ENCODE assay signal across 8 mouse cellular contexts in genomic region chr8:69710624-69711023, GRCm38 (mm10). TPM values are rescaled to one million over a fixed set of nuclear protein-coding genes. Genes with fewer than 3 reads are reported as not detected.
DNase-seq lines count a peak whose midpoint lies in the region; ATAC-seq and TF ChIP-seq lines count a peak whose summit lies in the region.
"Not testable (repeated sequence)": the region's sequence is repeated elsewhere in the genome, so short reads cannot be mapped to it uniquely, and the experiment has no call there.

Zfp869 (minus strand) TSS chr8:69710724.

- H3K4me2 ChIP-seq in embryonic facial prominence, embryonic 11.5 days (ENCODE audit: low read depth, low read length); heart, postnatal 0 days (ENCODE audit: low read depth, low read length); intestine, embryonic 16.5 days (ENCODE audit: low read depth, low read length); lung, postnatal 0 days (replicated peaks; ENCODE audit: low read depth, low read length); neural tube, embryonic 13.5 days: not testable (repeated sequence)

- not testable (repeated sequence) for H3K4me1 ChIP-seq in embryonic facial prominence, embryonic 11.5 days (ENCODE audit: control insufficient read depth, insufficient read depth, low read length); heart, postnatal 0 days (ENCODE audit: control insufficient read depth, insufficient read depth); intestine, embryonic 16.5 days (ENCODE audit: control insufficient read depth, insufficient read depth, low read length); lung, postnatal 0 days (ENCODE audit: insufficient read depth, low read depth, low read length)
- peaks cover 26% of the 10 kb centered on the region for H3K4me1 ChIP-seq in neural tube, embryonic 13.5 days (replicated peaks)

- peaks cover 24% of the 10 kb centered on the region for H3K36me3 ChIP-seq in embryonic facial prominence, embryonic 11.5 days (replicated peaks; ENCODE audit: control insufficient read depth, insufficient read depth, low read depth, low read length)
- peaks cover 57% of the 10 kb centered on the region for H3K36me3 ChIP-seq in heart, postnatal 0 days (replicated peaks; ENCODE audit: control insufficient read depth, insufficient read depth, low read length)
- peaks cover 42% of the 10 kb centered on the region for H3K36me3 ChIP-seq in intestine, embryonic 16.5 days (ENCODE audit: control insufficient read depth, insufficient read depth, low read length)
- peaks cover 31% of the 10 kb centered on the region; the same call in 1 of the 2 replicates for H3K36me3 ChIP-seq in lung, postnatal 0 days (ENCODE audit: insufficient read depth, low read length)
- peaks cover 72% of the 10 kb centered on the region for H3K36me3 ChIP-seq in neural tube, embryonic 13.5 days

- H3K27ac ChIP-seq in embryonic facial prominence, embryonic 11.5 days (replicated peaks; ENCODE audit: low read depth, low read length); gastrocnemius, adult 2 months; heart, postnatal 0 days (ENCODE audit: low read depth); intestine, embryonic 16.5 days (ENCODE audit: low read length); lung, postnatal 0 days (ENCODE audit: low read length); neural tube, embryonic 13.5 days (replicated peaks): not testable (repeated sequence)

- WGBS in embryonic facial prominence, embryonic 11.5 days, result 97% methylated on average over 10 of the region's 10 CpGs
- WGBS in heart, postnatal 0 days, result 94% methylated on average over 8 of the region's 10 CpGs
- WGBS in intestine, embryonic 16.5 days, result 96% methylated on average over 10 of the region's 10 CpGs
- WGBS in lung, postnatal 0 days, result 97% methylated on average over 8 of the region's 10 CpGs
- 95% methylated on average over 10 of the region's 10 CpGs for WGBS in neural tube, embryonic 13.5 days

- not testable (repeated sequence) for DNase-seq in Patski (ENCODE audit: low read depth, low spot score); embryonic facial prominence, embryonic 11.5 days (ENCODE audit: low spot score); gastrocnemius, adult 2 months; heart, postnatal 0 days (ENCODE audit: low spot score); left cerebral cortex, postnatal 25 days (ENCODE audit: low spot score in 2 of 2); lung, postnatal 0 days (ENCODE audit: low spot score)

- CTCF ChIA-PET in Patski (lab: Charles Lee), result not testable (repeated sequence)

- not testable (repeated sequence) for TF ChIP-seq CTCF in Patski (IDR thresholded peaks at IDR 0.05); gastrocnemius, adult 2 months (IDR thresholded peaks at IDR 0.05); heart, postnatal 0 days (IDR thresholded peaks at IDR 0.05; ENCODE audit: low read depth); lung, postnatal 0 days (IDR thresholded peaks at IDR 0.05)

- not testable (repeated sequence) for H3K9me3 ChIP-seq in embryonic facial prominence, embryonic 11.5 days (replicated peaks; ENCODE audit: control insufficient read depth, low read length); intestine, embryonic 16.5 days (ENCODE audit: control insufficient read depth, low read length); lung, postnatal 0 days (ENCODE audit: low read length); neural tube, embryonic 13.5 days
- H3K9me3 ChIP-seq in heart, postnatal 0 days (replicated peaks; ENCODE audit: control insufficient read depth, low read length), result 0 out of 2 replicates have a peak, but pooled peaks cover 15% of the 10 kb centered on the region

- POLR2A ChIA-PET in Patski (lab: Charles Lee), result not testable (repeated sequence)

- intact Hi-C loops in gastrocnemius, adult 2 months (cut with DNase I); left cerebral cortex, postnatal 25 days (cut with DNase I): not testable (repeated sequence)

- in situ Hi-C loops in Patski (cut with MboI; ENCODE audit: low pct_unique_long_range_greater_than_20kb), result not testable (repeated sequence)

- not testable (repeated sequence) for H3K27me3 ChIP-seq in Patski; embryonic facial prominence, embryonic 11.5 days (ENCODE audit: control insufficient read depth, insufficient read depth, low read length); heart, postnatal 0 days (ENCODE audit: control insufficient read depth, insufficient read depth, low read length); intestine, embryonic 16.5 days (replicated peaks; ENCODE audit: control insufficient read depth, insufficient read depth, low read length); lung, postnatal 0 days (replicated peaks; ENCODE audit: insufficient read depth, low read length); neural tube, embryonic 13.5 days

- TF ChIP-seq EP300 in heart, postnatal 0 days (IDR thresholded peaks at IDR 0.05; ENCODE audit: low read depth); lung, postnatal 0 days (IDR thresholded peaks at IDR 0.05): not testable (repeated sequence)

- not testable (repeated sequence) for H3K9ac ChIP-seq in embryonic facial prominence, embryonic 11.5 days (replicated peaks; ENCODE audit: low read length); heart, postnatal 0 days (replicated peaks; ENCODE audit: low read depth, low read length); intestine, embryonic 16.5 days (ENCODE audit: low read depth, low read length); lung, postnatal 0 days (replicated peaks; ENCODE audit: low read depth); neural tube, embryonic 13.5 days

- H3K4me3 ChIP-seq in embryonic facial prominence, embryonic 11.5 days (ENCODE audit: low read depth, low read length); gastrocnemius, adult 2 months; heart, postnatal 0 days (ENCODE audit: low read depth, low read length); intestine, embryonic 16.5 days (ENCODE audit: low read length); lung, postnatal 0 days (ENCODE audit: low read depth, low read length); neural tube, embryonic 13.5 days: not testable (repeated sequence)

- not testable (repeated sequence) for ATAC-seq in Patski; embryonic facial prominence, embryonic 11.5 days (replicated peaks; ENCODE audit: insufficient number of reproducible peaks, low FRiP score, low TSS enrichment, low read depth); heart, postnatal 0 days (ENCODE audit: insufficient read depth, low read depth); intestine, embryonic 16.5 days; lung, postnatal 0 days; neural tube, embryonic 13.5 days (ENCODE audit: low read depth)

RNA-seq across cellular contexts. Expression of gene Zfp869, which starts in this region (rescaled TPM):
- 21.1 TPM for polyA plus RNA-seq in Patski (2021)
- 35.5 and 38.7 TPM in 2 replicates for polyA plus RNA-seq in embryonic facial prominence, embryonic 11.5 days (2014; fragmentation: Nextera tagmentation; extraction: Ambion mirVana)
- total RNA-seq in gastrocnemius, adult 2 months (2021), result 10 to 100 TPM; 15.0 to 15.9 TPM
- 5.6 and 16.8 TPM in 2 replicates for total RNA-seq in heart, postnatal 0 days (2014; rRNA removed; ENCODE audit: low replicate concordance)
- polyA plus RNA-seq in heart, postnatal 0 days (2015; fragmentation: Nextera tagmentation; extraction: Ambion mirVana), result 11.4 and 12.7 TPM in 2 replicates
- 21.6 and 23.2 TPM in 2 replicates for polyA plus RNA-seq in intestine, embryonic 16.5 days (2015; fragmentation: Nextera tagmentation; extraction: Ambion mirVana)
- 10 to 100 TPM; 18.3 to 18.7 TPM for total RNA-seq in left cerebral cortex, postnatal 25 days (2021)
- 14.6 and 16.8 TPM in 2 replicates for polyA plus RNA-seq in lung, postnatal 0 days (2015; fragmentation: Nextera tagmentation; extraction: Ambion mirVana)
- polyA plus RNA-seq in neural tube, embryonic 13.5 days (2015; fragmentation: Nextera tagmentation; extraction: Ambion mirVana), result 25.1 and 28.9 TPM in 2 replicates
